Mouse (Mus musculus): ENCODE data around the gene Gpank1.

GRCm38 (mm10) chr17:35162121-35162520 lies 40.9 kb downstream of the Gpank1 start:
- TF ChIP-seq POLR2A (IDR thresholded peaks at IDR 0.05; ENCODE audit: insufficient read length, low read depth) = no peak
- TF ChIP-seq MAX (IDR thresholded peaks at IDR 0.05; ENCODE audit: low read depth) = no peak
- no peak for TF ChIP-seq E2F4 (IDR thresholded peaks at IDR 0.05; ENCODE audit: insufficient read depth)
- TF ChIP-seq MYOG (IDR thresholded peaks at IDR 0.05; ENCODE audit: control insufficient read depth in 1 of 3, insufficient read depth in 1 of 3, insufficient read length in 2 of 3, low read depth in 2 of 3) = no peak
- TF ChIP-seq TCF12 (IDR thresholded peaks at IDR 0.05; ENCODE audit: insufficient read depth, poor library complexity, severe bottlenecking) = no peak
- TF ChIP-seq MYOD1 (IDR thresholded peaks at IDR 0.05; ENCODE audit: control insufficient read depth in 1 of 3, insufficient read length in 2 of 3, low read depth in 2 of 3) = no peak
- no peak for TF ChIP-seq USF1 (IDR thresholded peaks at IDR 0.05; ENCODE audit: low read depth)
- no peak for TF ChIP-seq POLR2AphosphoS2 (IDR thresholded peaks at IDR 0.05; ENCODE audit: insufficient read length, low read depth)

All from myocyte (in vitro differentiated cells).